Mouse (Mus musculus) thymus, postnatal 14 days (tissue): Measurements from ENCODE around the gene Phf1.
A peak's percentile ranks its signal among the peaks of the same experiment; 100 is the strongest.

Experiments used
- DNase-seq: peaks from one replicate; pipeline ENCODE4 v3.0.0; 2021

The Phf1 gene

DNA sequence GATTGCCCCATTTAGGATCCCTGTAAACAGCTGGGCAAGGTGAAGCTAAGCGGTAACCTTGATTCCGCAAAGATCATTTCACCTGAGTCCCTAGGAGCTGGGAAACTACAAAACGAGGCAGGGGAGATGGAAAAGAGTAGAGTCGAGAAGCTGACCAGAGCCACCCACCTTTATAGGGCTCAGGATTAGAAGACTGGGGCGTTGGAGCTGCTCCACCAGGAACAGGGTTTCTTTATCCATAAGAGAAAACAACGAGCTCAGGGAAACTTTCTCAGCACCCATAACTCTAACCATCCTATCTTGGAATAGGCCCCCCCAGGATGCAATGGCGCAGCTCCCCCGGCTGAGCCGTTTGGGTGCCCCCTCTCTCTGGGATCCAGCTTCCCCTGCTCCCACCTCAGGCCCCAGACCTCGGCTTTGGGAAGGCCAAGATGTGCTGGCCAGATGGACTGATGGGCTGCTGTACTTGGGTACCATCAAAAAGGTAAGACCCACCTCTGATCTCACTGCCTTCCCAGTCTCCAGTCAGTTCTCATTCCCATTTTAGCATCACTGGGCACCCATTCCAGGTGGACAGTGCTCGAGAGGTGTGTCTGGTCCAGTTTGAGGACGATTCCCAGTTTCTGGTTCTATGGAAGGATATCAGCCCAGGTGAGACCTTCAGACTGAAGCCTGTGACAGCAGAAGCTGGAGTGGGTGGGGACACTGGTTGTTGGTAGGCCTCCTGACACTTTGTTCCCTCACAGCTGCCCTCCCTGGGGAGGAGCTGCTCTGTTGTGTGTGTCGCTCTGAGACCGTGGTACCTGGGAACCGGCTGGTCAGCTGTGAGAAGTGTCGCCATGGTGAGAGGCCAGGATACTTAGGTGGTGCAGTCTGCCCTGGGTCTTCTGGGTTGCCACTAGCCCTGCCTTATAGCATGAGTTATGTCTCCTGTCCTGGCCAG, 1.3 kb downstream of the Phf1 start:
- DNase-seq = no peak

DNA sequence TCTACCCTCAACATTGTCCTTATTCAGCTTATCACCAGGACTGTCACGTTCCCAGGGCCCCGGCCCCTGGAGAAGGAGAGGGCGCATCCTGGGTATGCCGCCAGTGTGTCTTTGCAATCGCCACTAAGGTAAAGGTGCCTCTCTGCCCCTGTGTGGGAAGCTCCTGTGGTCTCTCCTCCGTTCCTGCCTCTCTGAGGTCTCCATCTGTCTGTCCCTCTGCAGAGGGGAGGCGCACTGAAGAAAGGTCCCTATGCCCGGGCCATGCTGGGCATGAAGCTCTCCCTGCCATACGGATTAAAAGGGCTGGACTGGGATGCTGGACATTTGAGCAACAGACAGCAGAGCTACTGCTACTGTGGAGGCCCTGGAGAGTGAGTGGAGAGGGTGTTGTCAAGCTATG, 2.2 kb downstream of the Phf1 start:
- DNase-seq = no peak

DNA sequence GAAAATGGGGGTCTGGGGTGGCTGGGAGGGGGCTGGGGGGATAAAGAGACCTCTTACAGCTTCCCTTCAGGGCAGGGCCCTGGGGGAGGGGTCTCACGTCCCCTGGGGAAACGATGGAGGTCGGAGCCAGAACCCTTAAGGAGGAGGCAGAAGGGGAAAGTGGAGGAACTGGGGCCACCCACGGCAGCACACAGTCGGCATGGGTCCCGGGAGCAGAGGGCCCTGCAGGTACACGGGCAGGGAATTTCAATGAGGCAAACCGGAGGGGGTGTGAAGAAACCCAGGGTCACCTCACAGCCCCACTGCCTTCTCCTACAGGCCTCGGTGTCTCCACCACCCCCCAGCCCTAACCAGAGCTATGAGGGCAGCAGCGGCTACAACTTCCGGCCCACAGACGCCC, 3.6 kb downstream of the Phf1 start:
- DNase-seq = no peak

DNA sequence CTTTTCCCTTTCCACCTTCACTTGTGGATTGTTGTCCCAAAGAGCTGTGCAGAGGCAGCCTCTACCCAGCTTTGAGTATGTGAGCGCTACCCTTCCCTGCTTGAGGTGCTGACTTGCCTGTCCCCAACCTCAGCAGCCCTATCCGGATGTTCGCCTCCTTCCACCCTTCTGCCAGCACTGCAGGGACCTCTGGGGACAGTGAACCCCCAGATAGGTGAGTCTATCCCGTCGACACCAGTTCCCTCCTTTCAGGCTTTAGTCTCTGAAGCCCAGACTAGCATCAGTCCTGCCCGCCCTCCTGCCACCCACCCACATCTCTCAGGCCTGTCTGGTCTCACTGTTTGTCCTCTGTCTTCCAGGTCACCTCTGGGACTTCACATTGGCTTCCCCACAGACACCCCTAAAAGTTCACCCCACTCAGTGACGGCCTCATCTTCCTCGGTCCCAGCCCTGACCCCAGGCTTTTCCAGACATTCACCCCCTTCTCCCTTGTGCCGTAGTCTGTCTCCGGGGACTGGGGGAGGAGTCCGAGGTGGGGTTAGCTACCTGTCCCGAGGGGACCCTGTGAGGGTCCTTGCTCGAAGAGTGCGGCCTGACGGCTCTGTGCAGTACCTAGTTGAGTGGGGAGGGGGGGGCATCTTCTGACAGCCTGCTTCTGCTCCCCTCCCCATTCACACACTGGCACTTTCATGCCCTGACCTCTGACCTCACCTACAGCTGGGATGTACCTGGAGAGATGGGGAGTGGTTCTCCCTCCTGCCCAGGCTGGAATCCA, 4.3 kb downstream of the Phf1 start:
- no peak for DNase-seq

DNA sequence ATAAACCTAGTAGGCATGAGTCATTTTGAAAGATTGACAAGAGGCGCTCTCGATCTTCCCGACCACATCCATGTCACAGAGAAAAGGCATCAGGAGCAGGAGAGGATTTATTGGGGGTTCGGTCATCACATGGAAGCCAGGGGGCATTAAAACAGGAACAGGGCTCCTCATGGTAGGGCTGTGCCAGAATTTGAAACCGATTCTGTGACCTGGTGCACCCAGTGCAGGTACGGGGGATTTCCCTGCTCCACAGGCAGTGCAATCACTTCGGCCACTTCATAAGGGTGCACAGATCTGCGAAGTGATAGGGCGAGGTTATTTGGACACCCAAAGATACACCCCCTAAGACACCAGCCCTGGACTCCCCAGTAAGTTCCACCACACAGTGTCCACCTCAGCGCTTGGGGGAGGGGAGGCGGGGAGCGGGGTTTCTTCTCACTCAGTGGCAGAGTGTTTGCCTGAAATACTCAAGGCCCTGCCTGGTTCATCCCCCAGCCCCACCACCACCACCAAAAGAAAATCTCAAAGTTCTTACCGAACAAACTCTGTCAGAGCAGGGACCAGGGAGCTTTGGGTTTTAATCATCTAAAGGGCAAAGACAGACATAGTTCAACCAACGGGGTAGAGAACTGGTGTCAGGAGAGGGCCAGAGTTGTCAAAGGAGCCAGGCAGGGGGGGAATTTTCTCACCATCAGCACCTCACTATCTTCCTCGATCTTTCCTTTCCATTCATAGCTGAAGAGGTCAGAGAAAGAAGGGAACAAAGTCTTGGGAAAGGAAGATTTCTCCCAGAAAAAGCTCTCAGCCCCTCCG, 5.2 kb downstream of the Phf1 start:
- no peak for DNase-seq

- DNase-seq = no peak
These were observed 5.9 kb downstream of the Phf1 start for GRCm38 (mm10) chr17:26938731-26939130.

DNA sequence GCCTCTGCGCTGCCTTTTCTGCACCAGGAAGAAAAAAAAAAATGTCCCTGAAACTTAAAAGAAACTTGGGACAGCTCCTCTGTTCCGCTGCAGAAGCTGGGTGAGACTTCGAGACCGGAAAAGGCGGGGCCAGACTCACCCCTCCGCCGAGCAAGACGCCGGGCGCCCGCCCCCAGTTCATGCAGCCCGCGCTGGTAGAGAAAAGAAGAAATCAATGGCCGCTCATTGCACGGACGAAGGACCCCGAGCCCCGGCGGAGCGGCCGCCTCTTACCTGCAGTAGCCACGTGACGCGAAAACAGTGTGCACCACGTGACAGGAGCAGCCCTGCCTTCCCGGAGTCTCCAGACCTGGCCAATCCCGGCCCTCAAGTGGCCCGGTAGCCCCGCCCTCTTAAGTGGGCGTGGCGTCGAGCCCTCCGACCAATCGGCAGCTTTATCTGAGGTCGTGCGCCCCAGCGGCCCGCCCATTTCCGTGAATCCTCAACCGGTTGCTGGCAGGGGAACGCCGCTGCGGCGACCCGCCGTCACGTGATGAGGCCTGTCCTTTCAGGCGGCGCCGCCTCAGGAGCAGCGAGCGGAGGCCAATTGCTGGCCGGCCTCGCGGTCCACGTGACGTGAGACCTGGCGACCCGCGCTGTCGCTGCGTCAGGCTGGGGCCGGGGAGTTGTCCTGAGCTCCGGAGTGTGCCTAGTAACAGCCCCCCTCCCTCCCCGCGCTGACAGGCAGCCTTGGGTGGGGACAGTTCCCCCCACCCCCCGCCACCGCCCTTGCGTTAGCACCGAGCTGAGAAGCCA, 6.5 kb downstream of the Phf1 start, which contains the start of gene Cuta:
TSS of gene Cuta (minus strand) at position 392 of the 795 bp plus-strand sequence.
- DNase-seq = peak; percentile 99

DNA sequence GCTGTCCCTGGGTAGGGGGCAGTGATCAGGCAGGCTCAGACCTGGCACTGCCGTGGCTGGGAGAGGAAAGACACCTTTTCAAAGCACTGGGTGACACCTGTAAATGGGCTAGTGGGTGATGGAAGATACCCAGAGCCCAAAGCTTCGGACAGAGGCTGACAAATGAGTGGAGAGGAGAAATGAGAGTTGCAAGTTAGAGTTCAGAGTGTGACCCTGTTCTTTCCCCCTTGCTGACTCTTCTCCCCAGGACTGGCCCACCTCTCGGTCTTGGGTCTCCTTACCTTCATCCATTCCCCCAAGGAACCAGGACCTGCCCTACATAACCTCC, 7.1 kb downstream of the Phf1 start:
- DNase-seq = no peak

DNA sequence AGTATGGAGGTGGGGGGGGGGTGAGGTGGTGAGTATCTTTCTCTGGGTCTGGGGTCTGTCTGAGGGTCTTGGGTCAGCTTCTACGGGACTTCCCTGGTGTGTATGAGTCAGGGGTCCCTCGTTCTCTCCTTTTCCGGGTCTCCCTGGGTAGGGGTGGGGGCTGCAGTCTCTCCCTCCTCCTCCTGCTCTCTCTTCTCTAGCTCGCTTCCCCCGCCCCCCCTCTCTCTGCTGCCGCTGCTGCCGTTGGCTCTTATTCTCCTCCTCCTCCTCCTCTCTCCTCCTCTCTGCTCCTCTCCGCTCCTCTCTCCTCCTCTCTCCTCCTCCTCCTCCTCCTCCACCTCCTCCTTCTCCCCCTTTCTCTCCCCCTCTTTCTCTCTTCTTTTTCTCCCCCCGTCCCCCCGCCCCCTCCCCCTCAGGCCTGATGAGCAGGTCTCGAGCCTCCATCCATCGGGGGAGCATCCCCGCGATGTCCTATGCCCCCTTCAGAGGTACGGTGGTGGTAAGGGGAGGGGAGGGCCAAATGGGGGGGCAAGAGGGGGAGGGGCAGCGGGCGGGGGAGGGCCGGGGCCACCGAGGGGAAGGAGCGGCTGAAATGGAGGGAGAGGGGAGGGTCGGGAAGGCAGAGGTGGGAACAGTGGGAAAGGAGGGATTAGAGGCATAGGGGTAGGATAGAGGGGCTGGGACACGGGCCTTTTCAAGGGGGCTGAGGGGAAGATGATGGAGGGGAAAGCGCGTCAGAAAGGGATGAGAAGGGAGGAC, 8.4 kb downstream of the Phf1 start, which contains the start of gene Syngap1:
TSS of gene Syngap1 (plus strand) at position 223 of the 759 bp plus-strand sequence.
- DNase-seq = peak; percentile 54

DNA sequence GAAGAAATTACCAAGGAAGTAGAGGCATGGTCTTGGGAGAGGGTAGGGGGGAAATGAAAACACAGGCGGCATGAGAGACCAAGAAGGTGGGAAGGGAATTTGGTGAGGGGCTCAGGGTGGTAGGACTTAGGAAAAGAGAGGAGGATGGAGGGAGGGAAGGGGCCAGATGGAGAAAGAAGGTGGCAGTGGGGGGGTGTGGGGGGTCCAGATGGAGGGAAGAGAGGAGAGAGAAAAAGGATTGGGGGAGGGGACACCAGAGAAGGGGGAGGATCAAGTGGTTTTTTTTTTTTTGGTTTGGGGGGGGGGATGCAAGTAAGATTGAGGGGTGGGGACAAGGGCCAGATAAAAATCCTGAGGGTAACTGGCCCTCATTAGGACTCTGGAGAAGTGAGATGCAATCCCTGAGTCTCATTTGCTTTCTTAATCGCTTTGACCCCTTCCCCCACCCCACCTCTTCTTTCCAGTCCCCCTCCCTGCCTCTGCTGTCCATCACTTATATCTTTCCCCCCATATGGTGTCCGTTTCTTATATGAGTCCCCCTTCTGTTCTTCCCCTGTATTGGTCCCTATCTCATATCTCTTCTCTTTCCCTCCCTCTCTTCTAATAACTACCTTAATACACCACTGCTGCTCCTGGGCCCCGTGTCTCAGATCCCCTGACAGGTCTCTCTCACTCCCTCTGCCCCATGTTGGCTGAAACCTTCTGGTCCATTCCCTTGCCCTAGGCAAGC, 9.2 kb downstream of the Phf1 start:
- DNase-seq = no peak

DNA sequence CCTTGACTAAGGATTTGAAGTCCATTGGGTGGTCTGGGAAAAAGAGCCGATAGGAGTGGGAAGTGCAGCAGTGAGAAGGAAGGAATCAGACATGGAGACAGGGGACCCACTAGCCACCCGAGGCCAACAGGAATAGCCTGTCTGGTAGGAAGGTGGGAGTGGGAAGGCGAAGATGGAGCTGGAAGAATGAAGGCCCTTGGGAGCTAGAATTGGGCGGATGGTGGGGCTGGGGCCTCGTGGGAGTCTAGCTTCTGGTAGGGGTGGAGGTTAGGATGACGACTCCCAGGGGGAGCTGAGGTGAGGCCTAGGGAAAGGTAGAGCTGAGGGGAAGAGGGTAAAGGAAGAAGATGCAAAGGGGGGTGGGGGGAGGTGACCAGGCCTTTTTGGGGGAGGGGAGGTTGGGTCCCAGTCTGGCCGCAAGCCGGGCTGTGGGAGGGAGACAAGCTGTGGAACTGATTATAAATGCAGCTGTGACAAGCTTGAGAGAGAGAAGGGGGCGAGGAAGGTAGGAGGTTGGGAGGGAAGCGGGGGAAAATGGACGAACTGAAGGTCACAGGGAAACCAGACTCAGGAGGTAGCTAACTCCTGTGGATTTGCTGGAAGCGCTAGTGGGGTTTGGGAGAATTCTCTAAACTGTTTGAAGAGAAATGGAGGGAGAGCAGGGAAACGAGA, 13.1 kb downstream of the Phf1 start:
- DNase-seq = no peak

DNA sequence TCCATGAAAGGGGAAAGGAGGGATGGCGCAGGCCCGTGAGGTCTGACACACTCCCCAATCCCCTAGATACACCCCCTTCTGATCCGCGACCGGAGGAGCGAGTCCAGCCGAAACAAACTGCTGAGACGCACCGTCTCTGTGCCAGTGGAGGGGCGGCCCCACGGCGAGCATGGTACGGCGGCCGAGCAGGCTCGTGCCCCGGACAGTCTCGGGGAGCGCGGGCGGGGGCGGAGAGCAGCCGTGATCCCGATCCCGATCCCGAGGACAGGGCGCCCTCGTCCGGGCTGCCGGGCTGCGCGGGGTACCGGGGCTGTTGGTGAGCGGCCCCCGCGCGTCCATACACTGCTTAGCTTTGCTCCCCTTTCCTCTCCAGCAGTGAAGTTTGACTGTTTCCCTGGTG, 13.7 kb downstream of the Phf1 start:
- DNase-seq = peak; percentile 48

DNA sequence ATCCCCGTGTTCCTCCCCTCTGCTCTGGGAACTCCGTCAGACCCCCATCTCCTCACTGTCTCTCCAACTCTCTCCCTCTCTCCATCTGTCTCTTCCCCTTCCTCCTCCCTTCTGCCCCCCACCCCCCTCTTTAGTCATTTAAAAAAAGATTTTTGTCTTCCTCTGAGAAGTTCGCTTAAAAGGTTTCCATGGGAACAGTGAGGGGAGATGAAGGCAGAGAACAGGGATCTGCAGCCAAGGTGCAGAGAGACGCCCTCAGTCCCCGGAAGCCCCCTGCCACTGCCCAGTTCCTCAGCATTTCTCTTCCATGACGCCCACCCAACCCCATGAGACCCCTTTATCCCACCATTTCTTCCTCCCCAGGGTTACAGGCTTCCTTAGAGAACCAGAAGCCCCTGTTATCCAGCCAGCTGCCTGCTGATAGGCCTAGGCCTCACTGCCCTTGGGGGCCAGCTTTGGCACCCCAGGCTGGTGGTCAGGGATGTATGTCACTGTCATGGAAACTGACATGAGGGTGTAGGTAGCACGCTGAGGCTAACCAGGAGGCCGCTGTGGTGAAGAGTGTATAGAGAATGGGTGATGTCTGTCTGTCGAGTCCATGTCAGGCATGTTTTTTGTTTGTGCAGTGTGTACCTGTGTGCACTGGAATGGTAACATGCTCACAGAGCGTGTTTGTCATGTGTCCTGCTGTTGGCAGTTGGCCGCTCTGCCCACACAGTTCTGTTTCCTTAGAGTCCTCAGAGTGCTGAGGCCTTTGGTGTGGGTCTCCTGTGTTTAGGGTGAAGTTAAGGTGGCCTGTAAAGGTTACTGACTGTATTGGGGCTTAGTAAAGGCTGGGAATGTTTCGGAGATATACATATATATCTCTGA, 14.6 kb downstream of the Phf1 start:
- no peak for DNase-seq

GRCm38 (mm10) chr17:26948316-26949050, 15.6 kb downstream of the Phf1 start:
- peak; percentile 49 for DNase-seq

DNA sequence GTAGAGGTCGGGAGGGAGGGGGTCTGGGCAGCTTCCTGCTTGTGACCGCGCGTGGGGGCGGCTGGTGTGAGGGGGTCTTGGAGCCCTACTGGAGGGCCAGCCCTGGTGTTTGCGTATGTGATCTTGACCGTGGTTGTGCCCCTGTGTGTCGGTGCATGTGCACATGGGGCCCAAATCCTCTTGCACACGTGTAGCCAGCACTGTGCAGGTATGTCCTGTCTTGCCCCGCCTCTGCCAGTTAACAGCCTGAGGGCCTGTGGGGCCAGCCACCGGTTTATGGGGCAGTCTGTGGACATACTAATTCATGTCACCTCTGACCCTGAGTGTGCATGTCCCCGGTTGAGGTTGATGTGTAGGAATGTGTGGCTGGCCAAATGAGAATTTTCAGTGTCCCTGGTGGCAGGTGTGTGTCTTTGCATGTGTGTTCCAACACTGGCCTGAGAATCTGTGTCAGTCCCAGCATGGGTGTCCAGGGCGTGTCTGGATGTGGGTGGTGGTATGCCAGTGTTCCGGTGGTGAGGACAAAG, 16.3 kb downstream of the Phf1 start:
- peak; percentile 36 for DNase-seq

- DNase-seq = no peak
These were observed 17.0 kb downstream of the Phf1 start for GRCm38 (mm10) chr17:26949866-26950265.

DNA sequence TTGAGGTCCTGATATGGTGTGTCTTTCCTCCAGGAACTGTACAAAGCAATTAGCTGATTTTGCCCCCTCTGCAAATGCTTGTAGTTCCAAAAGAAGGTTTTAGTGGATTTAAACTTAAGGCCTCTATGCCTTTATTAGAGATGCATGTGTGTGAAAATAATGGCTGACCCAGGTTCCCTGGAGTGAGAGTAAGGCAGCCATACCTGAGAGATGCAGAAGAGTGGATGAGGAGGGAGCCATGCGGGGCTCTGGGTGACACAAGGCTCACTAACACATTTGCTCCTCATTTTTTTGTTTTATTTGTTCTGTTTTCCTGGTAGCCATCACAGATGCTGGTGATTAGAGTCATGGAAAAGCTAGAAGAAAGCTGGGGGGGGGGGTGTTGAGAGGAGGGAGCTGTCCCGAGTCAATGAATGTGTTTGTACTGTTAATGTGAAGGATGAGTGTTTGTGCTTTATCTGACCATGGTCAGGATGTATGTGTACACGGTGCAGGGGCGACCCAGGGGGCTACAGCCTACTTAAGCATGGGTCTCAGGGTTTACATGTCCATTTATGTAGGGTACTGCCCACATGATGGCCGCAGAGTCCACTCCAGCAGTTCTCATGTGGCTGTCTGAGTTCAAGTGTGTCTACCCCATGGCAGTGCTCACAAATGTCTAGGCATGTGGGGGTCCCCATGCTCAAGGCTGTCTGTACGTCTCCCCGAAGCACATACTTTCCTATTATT, 17.9 kb downstream of the Phf1 start:
- DNase-seq = no peak
